Mouse (Mus musculus) ES-E14 (cell line): ENCODE data around the gene Idi2. TPM values are rescaled to one million over a fixed set of nuclear protein-coding genes. Genes with fewer than 3 reads are reported as not detected.

ENCODE experiments used
- DNase-seq: peaks from one replicate; pipeline ENCODE4 v3.0.0-alpha.2; 2013; ENCODE audit warnings: low read depth, low spot score
- H3K27ac ChIP-seq: 2 replicates; pipeline ENCODE4 v1.5.1; 2012; ENCODE audit warnings: low read depth, mild to moderate bottlenecking, low read length, moderate library complexity, mixed read lengths; ENCODE audit not compliant: poor library complexity, insufficient read depth, severe bottlenecking
- H3K36me3 ChIP-seq: 2 replicates; pipeline ENCODE4 v1.6.1; 2012; ENCODE audit warnings: mild to moderate bottlenecking, low read length, moderate library complexity, mixed read lengths; ENCODE audit not compliant: control insufficient read depth, poor library complexity, insufficient read depth, severe bottlenecking
- H3K4me1 ChIP-seq, 2 experiments: fragments of 150-350 bp in 1 of 2; sonication (generic) in 1 of 2; 2 replicates each; pipeline ENCODE4 v1.6.1; 2012; ENCODE audit warnings: low read length in 2 of 2, mild to moderate bottlenecking in 1 of 2, mixed read lengths in 1 of 2; ENCODE audit not compliant: control insufficient read depth in 2 of 2, insufficient read depth in 2 of 2, poor library complexity in 1 of 2
- H3K4me3 ChIP-seq, 2 experiments: fragments of 150-350 bp in 1 of 2; sonication (generic) in 1 of 2; 2 replicates each; pipeline ENCODE4 v1.5.1; 2012; ENCODE audit warnings: low read length in 2 of 2, low read depth in 1 of 2, mild to moderate bottlenecking in 1 of 2, mixed read lengths in 1 of 2; ENCODE audit not compliant: insufficient read depth in 1 of 2, poor library complexity in 1 of 2, severe bottlenecking in 1 of 2
- H3K9ac ChIP-seq: 2 replicates; pipeline ENCODE4 v1.6.1; 2012; ENCODE audit warnings: low read depth, mild to moderate bottlenecking, low read length, mixed read lengths; ENCODE audit not compliant: poor library complexity, insufficient read depth, severe bottlenecking
- H3K9me3 ChIP-seq: fragments of 150-350 bp; sonication (generic); 2 replicates; pipeline ENCODE4 v1.6.1; 2012; ENCODE audit warnings: low read depth, mild to moderate bottlenecking, low read length; ENCODE audit not compliant: control insufficient read depth, insufficient read depth
- CHD2 ChIP-seq: IDR thresholded peaks from 2 replicates; pipeline ENCODE4 v1.6.1; 2014; ENCODE audit warnings: mild to moderate bottlenecking, low read depth, low read length, inconsistent platforms
- HCFC1 ChIP-seq: IDR thresholded peaks from 2 replicates; pipeline ENCODE4 v1.6.1; 2012; ENCODE audit warnings: low read length, inconsistent platforms, borderline replicate concordance; ENCODE audit not compliant: insufficient read depth
- MAFK ChIP-seq: IDR thresholded peaks from 2 replicates; pipeline ENCODE4 v1.6.1; 2014; ENCODE audit warnings: mild to moderate bottlenecking, low read depth, low read length, inconsistent platforms; ENCODE audit not compliant: insufficient read depth
- ZC3H11A ChIP-seq: IDR thresholded peaks from 2 replicates; pipeline ENCODE4 v1.6.1; 2012; ENCODE audit warnings: low read depth, mild to moderate bottlenecking, inconsistent platforms, low read length, borderline replicate concordance
- ZNF384 ChIP-seq: IDR thresholded peaks from 2 replicates; pipeline ENCODE4 v1.6.1; 2012; ENCODE audit warnings: low read depth, low read length, inconsistent platforms
- in situ Hi-C, 2 experiments: fragments of 600-800 bp; cut with MboI; formaldehyde crosslinking; loops; one replicate each; pipeline ENCODE4 v1.15.1; 2025; ENCODE audit warnings: low sequenced_read_pairs in 2 of 2, inconsistent platforms in 1 of 2; ENCODE audit not compliant: unreplicated experiment in 2 of 2
- total RNA-seq: library from RNA; depleted of rRNA; stranded (reverse); fragments of 300-350 nt; gene quantifications from 2 replicates; pipeline ENCODE4 v1.2.3, GENCODE M21; 2012; rRNA removed

Idi2 gene
- total RNA-seq, 1 experiment = not detected

DNA sequence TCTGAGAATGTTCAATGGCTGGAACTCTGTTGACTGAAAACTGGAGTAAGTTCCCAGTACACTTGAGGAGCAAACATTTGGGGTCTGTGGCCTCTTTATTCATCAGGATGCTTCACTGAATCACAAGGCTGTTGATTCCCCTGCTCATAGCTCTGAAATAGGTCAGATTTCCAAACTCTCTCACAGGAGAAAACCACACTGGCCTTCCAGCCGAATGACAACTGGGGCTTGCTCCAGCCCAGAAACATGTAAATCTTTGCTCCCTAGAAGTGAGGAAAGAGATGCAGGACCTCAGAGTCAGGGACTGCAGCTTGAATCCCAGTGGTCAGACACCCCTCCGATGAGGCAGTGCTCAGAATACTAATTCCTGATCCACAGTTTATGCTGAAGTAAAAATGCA lies 50.6 kb downstream of the Idi2 start:
- no peaks in the 10 kb centered on the region for H3K36me3 ChIP-seq
- no peaks in the 10 kb centered on the region for H3K9me3 ChIP-seq
- no peaks in the 10 kb centered on the region; a peak in 1 of 4 replicates for H3K4me1 ChIP-seq
- H3K27ac ChIP-seq = no peak overlapping the region
- no peak for DNase-seq
- in situ Hi-C loops = no loop called here
- no peak overlapping the region for H3K9ac ChIP-seq
- H3K4me3 ChIP-seq = no peak overlapping the region
- TF ChIP-seq ZNF384 = no peak
- no peak for TF ChIP-seq ZC3H11A
- no peak for TF ChIP-seq HCFC1
- TF ChIP-seq CHD2 = no peak
- TF ChIP-seq MAFK = no peak

Other genes with a start within 250 kb of the Idi2 start
- 15.4 and 16.8 TPM in 2 replicates for gene Wdr37, start 81.0 kb upstream of the Idi2 start, total RNA-seq
- 23.8 and 31.5 TPM in 2 replicates for gene Idi1, start 67.4 kb upstream of the Idi2 start, total RNA-seq
- gene Gm9745, start 4.6 kb upstream of the Idi2 start, total RNA-seq = not detected in 2 replicates
- gene Gtpbp4, start 43.2 kb downstream of the Idi2 start, total RNA-seq = 94.5 and 119 TPM in 2 replicates
- gene Larp4b, start 141.0 kb downstream of the Idi2 start, total RNA-seq = 66.3 and 83.4 TPM in 2 replicates